Mouse (Mus musculus) hindbrain, embryonic 13.5 days (tissue): ENCODE data around the gene Pla2g4b. TPM values are rescaled to one million over a fixed set of nuclear protein-coding genes. Genes with fewer than 3 reads are reported as not detected.

Source experiments
- ATAC-seq: fragments of 200-750 bp; cut with Nextera tagmentation; 2 replicates; pipeline ENCODE4 v1.8.0; 2017; ENCODE audit warnings: moderate TSS enrichment; ENCODE audit not compliant: low FRiP score
- H3K27ac ChIP-seq: fragments of 300-500 bp; sonication (generic); 2 replicates; pipeline ENCODE4 v1.5.1; 2015; ENCODE audit warnings: inconsistent platforms, mild to moderate bottlenecking, moderate library complexity
- H3K27me3 ChIP-seq: fragments of 300-500 bp; sonication (generic); 2 replicates; pipeline ENCODE4 v1.6.1; 2015; ENCODE audit warnings: mild to moderate bottlenecking, inconsistent platforms
- H3K36me3 ChIP-seq: fragments of 300-500 bp; sonication (generic); 2 replicates; pipeline ENCODE4 v1.6.1; 2015; ENCODE audit warnings: mild to moderate bottlenecking, inconsistent platforms
- H3K4me1 ChIP-seq: fragments of 300-500 bp; sonication (generic); replicated peaks from 2 replicates; pipeline ENCODE4 v1.6.1; 2015; ENCODE audit warnings: inconsistent platforms
- H3K4me2 ChIP-seq: fragments of 300-500 bp; sonication (generic); 2 replicates; pipeline ENCODE4 v1.6.1; 2015; ENCODE audit warnings: inconsistent platforms, mild to moderate bottlenecking, moderate library complexity
- H3K4me3 ChIP-seq: fragments of 300-500 bp; sonication (generic); 2 replicates; pipeline ENCODE4 v1.5.1; 2015; ENCODE audit warnings: mild to moderate bottlenecking, inconsistent platforms
- H3K9ac ChIP-seq: fragments of 300-500 bp; sonication (generic); 2 replicates; pipeline ENCODE4 v1.6.1; 2015; ENCODE audit warnings: mild to moderate bottlenecking, inconsistent platforms
- H3K9me3 ChIP-seq: fragments of 300-500 bp; sonication (generic); 2 replicates; pipeline ENCODE4 v1.6.1; 2016; ENCODE audit warnings: inconsistent platforms
- WGBS: fragments of 180-500 bp; shearing (Covaris S2); methylation state at CpG from one replicate; pipeline ENCODE4 v1.1.7; 2015; 5-methylcytosine and 5-hydroxymethylcytosine counted together
- polyA plus RNA-seq: library from polyadenylated mRNA; unstranded; fragments of >200 nt; fragmentation: Nextera tagmentation; extraction: Ambion mirVana; gene quantifications from 2 replicates; pipeline ENCODE4 v1.2.1, GENCODE M21; 2015

Pla2g4b gene
- polyA plus RNA-seq, result 3.7 and 4.1 TPM in 2 replicates

DNA sequence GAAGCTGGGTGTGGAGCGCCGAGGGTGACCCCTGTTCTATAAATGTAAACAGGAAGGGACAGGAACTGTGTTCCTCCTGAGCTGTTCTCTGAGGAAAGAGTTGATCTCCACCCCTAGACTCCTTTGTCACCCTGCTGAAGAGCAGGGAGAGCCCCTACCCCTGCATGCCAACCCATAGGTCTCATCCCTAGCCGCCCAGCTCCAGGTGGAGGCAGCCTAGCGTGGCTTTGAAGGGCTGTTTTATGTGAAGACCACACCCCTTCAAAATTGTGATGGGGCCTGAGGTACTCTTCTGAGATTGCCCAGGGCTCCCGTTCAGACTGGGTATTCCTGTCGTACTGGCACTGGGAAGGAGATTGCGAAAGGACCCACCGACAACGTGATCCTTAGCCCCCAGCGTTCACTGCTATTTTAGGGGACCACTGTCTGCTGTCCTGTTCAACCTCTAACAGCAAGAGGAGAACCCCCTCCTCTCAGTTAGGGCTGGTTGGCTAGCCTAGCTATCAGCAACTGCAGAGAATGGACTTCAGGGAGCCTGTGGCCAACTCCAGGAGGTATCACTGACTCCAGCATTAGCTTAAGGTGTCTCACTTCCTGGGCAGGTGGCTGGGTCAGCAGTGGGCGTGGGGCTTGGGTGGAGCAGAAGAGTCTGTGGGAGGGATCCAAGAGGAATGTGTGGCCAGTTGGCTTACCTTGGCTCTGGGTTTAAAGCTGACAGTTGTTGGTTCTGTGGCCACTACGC lies at the start of gene Pla2g4b:
TSS of gene Pla2g4b (plus strand) at position 692 of the 742 bp plus-strand sequence.
- H3K9ac ChIP-seq, result no peak within 1 kb of the TSS
- peaks cover 9% of the 10 kb centered on the region for H3K4me1 ChIP-seq
- H3K9me3 ChIP-seq, result no peaks in the 10 kb centered on the region
- WGBS, result 93% methylated on average over 12 of the region's 12 CpGs
- ATAC-seq, result no peak
- H3K27ac ChIP-seq, result no peak within 1 kb of the TSS
- no peak within 1 kb of the TSS for H3K4me3 ChIP-seq
- no peaks in the 10 kb centered on the region for H3K27me3 ChIP-seq
- H3K4me2 ChIP-seq, result no peak within 1 kb of the TSS
- peaks cover 86% of the 10 kb centered on the region for H3K36me3 ChIP-seq

DNA sequence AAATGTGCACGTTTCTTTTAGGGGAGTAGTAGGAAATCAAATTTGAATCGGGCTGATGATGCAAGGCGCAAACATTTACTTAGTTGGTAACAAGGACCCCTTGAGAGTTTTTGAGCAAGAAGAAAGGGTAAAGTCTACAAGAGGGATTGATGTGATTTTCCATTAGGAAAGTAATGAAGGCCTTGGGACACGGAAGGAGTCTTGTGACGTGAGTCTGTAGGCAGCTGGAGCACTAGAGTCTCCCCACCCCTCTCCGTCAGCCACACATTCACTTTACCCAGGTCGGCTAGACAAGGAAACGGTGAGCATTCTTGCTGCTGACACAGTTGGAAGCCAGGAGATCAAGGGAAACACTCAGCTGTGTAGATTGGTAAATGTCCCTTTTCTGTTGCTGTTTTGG lies 47.3 kb upstream of the Pla2g4b start:
- no peak for ATAC-seq
- WGBS, result 71% methylated on average over 8 of the region's 8 CpGs

GRCm38 (mm10) chr2:119986369-119986768 lies 46.8 kb upstream of the Pla2g4b start:
- H3K9ac ChIP-seq, result no peak overlapping the region

More for the DNA sequence above, 47.3 kb upstream of the Pla2g4b start:
- no peak overlapping the region for H3K9ac ChIP-seq
- no peaks in the 10 kb centered on the region for H3K27me3 ChIP-seq
- peaks cover 8% of the 10 kb centered on the region; the same call in 1 of the 2 replicates for H3K4me1 ChIP-seq
- H3K4me3 ChIP-seq, result no peak overlapping the region
- no peaks in the 10 kb centered on the region for H3K9me3 ChIP-seq
- H3K36me3 ChIP-seq, result peaks cover 18% of the 10 kb centered on the region
- no peak overlapping the region for H3K4me2 ChIP-seq
- H3K27ac ChIP-seq, result no peak overlapping the region

GRCm38 (mm10) chr2:119987441-119987840 lies 45.8 kb upstream of the Pla2g4b start:
- Histone ChIP-seq H3K4me1 (peaks cover 8% of the 10 kb centered on the region; the same call in 1 of the 2 replicates), H3K27ac (no peak overlapping the region), H3K36me3 (peaks cover 6% of the 10 kb centered on the region), H3K4me2 (no peak overlapping the region), H3K4me3 (no peak overlapping the region), H3K27me3 (no peaks in the 10 kb centered on the region), H3K9me3 (no peaks in the 10 kb centered on the region), H3K9ac (no peak overlapping the region)
- 97% methylated on average over 2 of the region's 2 CpGs for WGBS
- no peak for ATAC-seq

More at GRCm38 (mm10) chr2:119986369-119986768, 46.8 kb upstream of the Pla2g4b start:
- H3K9me3 ChIP-seq, result no peaks in the 10 kb centered on the region
- H3K4me2 ChIP-seq, result no peak overlapping the region
- no peak overlapping the region for H3K4me3 ChIP-seq
- WGBS, result 68% methylated on average over 6 of the region's 6 CpGs
- H3K27me3 ChIP-seq, result no peaks in the 10 kb centered on the region
- H3K36me3 ChIP-seq, result peaks cover 17% of the 10 kb centered on the region
- ATAC-seq, result no peak
- H3K4me1 ChIP-seq, result peaks cover 8% of the 10 kb centered on the region; the same call in 1 of the 2 replicates
- no peak overlapping the region for H3K27ac ChIP-seq

DNA sequence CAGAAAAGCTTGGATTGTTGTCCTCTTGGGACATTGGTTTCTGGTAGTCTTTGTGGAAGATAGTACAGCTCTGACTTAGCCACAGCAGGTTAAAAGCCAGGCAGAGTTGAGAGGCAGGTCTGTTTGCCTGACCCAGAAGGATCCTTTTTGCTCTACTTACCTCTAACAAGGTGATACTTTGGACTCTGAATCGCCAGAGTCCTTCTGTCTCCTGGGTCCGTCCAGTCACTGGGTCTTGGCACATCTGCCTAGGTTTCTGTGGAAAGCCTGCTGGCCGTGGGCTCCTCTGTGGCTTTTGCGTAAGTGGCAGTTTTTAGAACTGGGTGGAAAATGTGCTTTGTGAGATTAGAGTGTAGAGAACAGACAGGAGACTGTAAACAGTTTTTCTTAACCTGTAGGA lies 44.3 kb upstream of the Pla2g4b start:
- peaks cover 8% of the 10 kb centered on the region; the same call in 1 of the 2 replicates for H3K4me1 ChIP-seq
- ATAC-seq, result no peak
- H3K27ac ChIP-seq, result no peak overlapping the region
- no peak overlapping the region for H3K4me2 ChIP-seq
- peaks cover 5% of the 10 kb centered on the region for H3K36me3 ChIP-seq
- H3K27me3 ChIP-seq, result no peaks in the 10 kb centered on the region
- no peaks in the 10 kb centered on the region for H3K9me3 ChIP-seq
- WGBS, result 90% methylated on average over 4 of the region's 4 CpGs
- no peak overlapping the region for H3K4me3 ChIP-seq
- 0 out of 2 replicates have a peak overlapping the region, but pooled peaks have one; percentile 39 for H3K9ac ChIP-seq

- Histone ChIP-seq H3K27me3 (no peaks in the 10 kb centered on the region), H3K27ac (no peak overlapping the region), H3K36me3 (peaks cover 5% of the 10 kb centered on the region), H3K9me3 (no peaks in the 10 kb centered on the region), H3K9ac (no peak overlapping the region), H3K4me1 (peaks cover 11% of the 10 kb centered on the region; the same call in 1 of the 2 replicates), H3K4me2 (no peak overlapping the region), H3K4me3 (no peak overlapping the region)
- 84% methylated on average over 6 of the region's 6 CpGs for WGBS
- no peak for ATAC-seq
These were observed 42.3 kb upstream of the Pla2g4b start for GRCm38 (mm10) chr2:119990881-119991280.

GRCm38 (mm10) chr2:119992349-119992748 lies 40.9 kb upstream of the Pla2g4b start:
- Histone ChIP-seq H3K4me1 (peaks cover 8% of the 10 kb centered on the region; the same call in 1 of the 2 replicates), H3K36me3 (0 out of 2 replicates have a peak, but pooled peaks cover 2% of the 10 kb centered on the region), H3K4me3 (no peak overlapping the region), H3K4me2 (no peak overlapping the region), H3K9me3 (no peaks in the 10 kb centered on the region), H3K27me3 (no peaks in the 10 kb centered on the region), H3K27ac (no peak overlapping the region), H3K9ac (no peak overlapping the region)
- 95% methylated on average over 2 of the region's 2 CpGs for WGBS
- ATAC-seq, result no peak

GRCm38 (mm10) chr2:119993515-119993914 lies 39.7 kb upstream of the Pla2g4b start:
- WGBS, result 57% methylated on average over 2 of the region's 2 CpGs
- Histone ChIP-seq H3K4me2 (no peak overlapping the region), H3K27ac (no peak overlapping the region), H3K27me3 (no peaks in the 10 kb centered on the region), H3K4me1 (peaks cover 8% of the 10 kb centered on the region; the same call in 1 of the 2 replicates), H3K36me3 (peaks cover 10% of the 10 kb centered on the region; the same call in 1 of the 2 replicates), H3K9me3 (no peaks in the 10 kb centered on the region), H3K9ac (no peak overlapping the region), H3K4me3 (no peak overlapping the region)
- ATAC-seq, result no peak

GRCm38 (mm10) chr2:119994839-119995238 lies 38.4 kb upstream of the Pla2g4b start:
- Histone ChIP-seq H3K36me3 (peaks cover 22% of the 10 kb centered on the region; the same call in 1 of the 2 replicates), H3K4me2 (no peak overlapping the region), H3K9me3 (no peaks in the 10 kb centered on the region), H3K27me3 (no peaks in the 10 kb centered on the region), H3K4me3 (no peak overlapping the region), H3K9ac (no peak overlapping the region), H3K27ac (peak overlapping the region; percentile 71; the same call in 1 of the 2 replicates), H3K4me1 (0 out of 2 replicates have a peak, but pooled peaks cover 3% of the 10 kb centered on the region)
- no peak for ATAC-seq
- 92% methylated on average over 6 of the region's 6 CpGs for WGBS

GRCm38 (mm10) chr2:119995391-119996281 lies 37.6 kb upstream of the Pla2g4b start:
- WGBS, result 63% methylated on average over 9 of the region's 9 CpGs
- H3K4me3 ChIP-seq, result no peak overlapping the region
- H3K4me2 ChIP-seq, result no peak overlapping the region
- no peak overlapping the region for H3K9ac ChIP-seq
- H3K9me3 ChIP-seq, result no peaks in the 10 kb centered on the region
- H3K27ac ChIP-seq, result peak overlapping the region; percentile 71
- 0 out of 2 replicates have a peak, but pooled peaks cover 3% of the 10 kb centered on the region for H3K4me1 ChIP-seq
- no peaks in the 10 kb centered on the region for H3K27me3 ChIP-seq
- H3K36me3 ChIP-seq, result peaks cover 24% of the 10 kb centered on the region; the same call in 1 of the 2 replicates
- no peak for ATAC-seq

GRCm38 (mm10) chr2:119997354-119997753 lies 35.9 kb upstream of the Pla2g4b start:
- Histone ChIP-seq H3K4me2 (no peak overlapping the region), H3K4me1 (0 out of 2 replicates have a peak, but pooled peaks cover 3% of the 10 kb centered on the region), H3K27me3 (no peaks in the 10 kb centered on the region), H3K9me3 (no peaks in the 10 kb centered on the region), H3K27ac (no peak overlapping the region), H3K4me3 (no peak overlapping the region), H3K36me3 (peaks cover 27% of the 10 kb centered on the region; the same call in 1 of the 2 replicates), H3K9ac (no peak overlapping the region)
- WGBS, result 77% methylated on average over 4 of the region's 4 CpGs
- ATAC-seq, result no peak

DNA sequence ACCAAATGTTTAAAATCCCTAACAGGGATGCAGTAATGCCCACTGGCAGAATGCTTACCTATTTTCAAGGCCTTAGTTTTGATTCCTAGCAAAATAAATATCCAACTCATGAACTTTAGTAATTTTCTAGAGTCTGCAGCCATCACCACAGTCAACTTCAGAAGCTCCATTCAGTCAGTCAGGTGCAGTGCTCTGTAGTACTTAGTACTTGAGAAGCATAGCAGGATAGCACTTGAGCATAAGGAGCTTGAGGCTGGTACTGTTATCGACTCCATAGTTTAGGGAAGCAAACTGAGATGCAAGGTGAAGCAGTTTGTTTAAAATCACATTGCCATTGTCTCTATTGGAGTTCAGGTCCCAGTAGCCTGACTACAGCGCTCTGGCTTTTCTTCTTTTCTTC lies 33.5 kb upstream of the Pla2g4b start:
- 0 out of 2 replicates have a peak, but pooled peaks cover 3% of the 10 kb centered on the region for H3K4me1 ChIP-seq
- no peak overlapping the region for H3K4me3 ChIP-seq
- 92% methylated on average over 2 of the region's 2 CpGs for WGBS
- ATAC-seq, result no peak
- H3K27me3 ChIP-seq, result no peaks in the 10 kb centered on the region
- H3K4me2 ChIP-seq, result no peak overlapping the region
- H3K9me3 ChIP-seq, result no peaks in the 10 kb centered on the region
- peaks cover 32% of the 10 kb centered on the region for H3K36me3 ChIP-seq
- H3K9ac ChIP-seq, result no peak overlapping the region
- H3K27ac ChIP-seq, result no peak overlapping the region
